Mouse (Mus musculus) heart, embryonic 12.5 days (tissue): Measurements from ENCODE around the gene Pigu. TPM values are rescaled to one million over a fixed set of nuclear protein-coding genes. Genes with fewer than 3 reads are reported as not detected.

Experiments used
- ATAC-seq: fragments of 200-750 bp; cut with Nextera tagmentation; 2 replicates; pipeline ENCODE4 v1.8.0; 2017; ENCODE audit warnings: moderate TSS enrichment, moderate library complexity; ENCODE audit not compliant: insufficient number of reproducible peaks, low FRiP score
- H3K27ac ChIP-seq: fragments of 300-500 bp; sonication (generic); 2 replicates; pipeline ENCODE4 v1.5.1; 2016; ENCODE audit warnings: mild to moderate bottlenecking, moderate library complexity; ENCODE audit not compliant: poor library complexity, severe bottlenecking
- H3K27me3 ChIP-seq: fragments of 300-500 bp; sonication (generic); replicated peaks from 2 replicates; pipeline ENCODE4 v1.6.1; 2016; ENCODE audit warnings: mild to moderate bottlenecking, moderate library complexity
- H3K36me3 ChIP-seq: fragments of 300-500 bp; sonication (generic); 2 replicates; pipeline ENCODE4 v1.6.1; 2016; ENCODE audit warnings: mild to moderate bottlenecking, moderate library complexity
- H3K4me1 ChIP-seq: fragments of 300-500 bp; sonication (generic); replicated peaks from 2 replicates; pipeline ENCODE4 v1.6.1; 2016; ENCODE audit warnings: mild to moderate bottlenecking
- H3K4me2 ChIP-seq: fragments of 300-500 bp; sonication (generic); 2 replicates; pipeline ENCODE4 v1.6.1; 2016; ENCODE audit warnings: mild to moderate bottlenecking, moderate library complexity
- H3K4me3 ChIP-seq: fragments of 300-500 bp; sonication (generic); 2 replicates; pipeline ENCODE4 v1.5.1; 2016; ENCODE audit warnings: mild to moderate bottlenecking
- H3K9ac ChIP-seq: fragments of 300-500 bp; sonication (generic); 2 replicates; pipeline ENCODE4 v1.6.1; 2016; ENCODE audit warnings: mild to moderate bottlenecking, moderate library complexity
- H3K9me3 ChIP-seq: fragments of 300-500 bp; sonication (generic); replicated peaks from 2 replicates; pipeline ENCODE4 v1.6.1; 2016; ENCODE audit warnings: mild to moderate bottlenecking, moderate library complexity
- WGBS: fragments of 180-500 bp; shearing (Covaris S2); methylation state at CpG from one replicate; pipeline ENCODE4 v1.1.7; 2016; 5-methylcytosine and 5-hydroxymethylcytosine counted together
- polyA plus RNA-seq: library from polyadenylated mRNA; unstranded; fragments of >200 nt; fragmentation: Nextera tagmentation; extraction: Ambion mirVana; gene quantifications from 2 replicates; pipeline ENCODE4 v1.2.1, GENCODE M21; 2016

Gene Pigu
- polyA plus RNA-seq, 1 experiment from 2014 or later = 56.2 TPM

DNA sequence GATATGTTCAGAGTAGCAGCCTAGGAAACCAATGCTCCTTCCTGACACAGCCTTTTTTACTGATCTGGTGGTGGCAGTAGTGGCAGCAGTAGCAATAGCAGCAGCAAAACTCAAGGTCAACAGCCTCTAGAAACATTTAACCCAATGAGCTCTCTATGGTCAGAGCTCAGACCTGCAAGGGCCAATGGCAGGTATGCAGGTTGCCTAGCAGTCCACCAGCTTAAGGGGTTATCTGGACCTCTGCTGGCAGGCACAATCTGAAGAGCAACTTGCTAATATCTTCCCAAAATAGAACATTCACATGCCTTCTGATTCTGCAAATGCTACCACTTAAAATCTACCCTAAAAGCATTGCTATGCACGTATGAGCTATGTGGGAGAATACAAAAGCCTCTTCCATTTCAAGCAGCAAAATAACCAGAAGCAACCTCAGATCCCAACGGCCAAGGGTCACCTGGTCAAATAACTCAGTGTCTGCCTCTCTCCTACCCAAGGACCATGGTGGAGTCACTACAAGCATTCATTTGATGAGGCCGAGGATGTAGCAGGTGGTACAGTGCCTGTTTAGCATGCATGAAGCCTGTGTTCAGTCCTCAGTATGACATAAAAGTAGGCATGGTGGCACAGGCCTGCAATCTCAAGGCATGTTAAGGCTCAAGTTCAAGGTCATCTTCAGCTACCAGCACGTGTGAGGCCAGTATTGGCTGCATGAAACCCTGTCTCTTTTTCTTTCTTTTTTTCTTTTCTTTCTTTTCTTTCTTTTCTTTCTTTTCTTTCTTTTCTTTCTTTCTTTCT lies 69.6 kb downstream of the Pigu start:
- peak; percentile 70 for ATAC-seq
- H3K9me3 ChIP-seq = no peaks in the 10 kb centered on the region
- H3K27me3 ChIP-seq = no peaks in the 10 kb centered on the region
- WGBS = 54% methylated on average over 4 of the region's 4 CpGs
- H3K4me1 ChIP-seq = peaks cover 27% of the 10 kb centered on the region
- H3K27ac ChIP-seq = peak overlapping the region; percentile 95
- no peak overlapping the region for H3K4me3 ChIP-seq
- no peak overlapping the region for H3K4me2 ChIP-seq
- peaks cover 46% of the 10 kb centered on the region for H3K36me3 ChIP-seq
- H3K9ac ChIP-seq = no peak overlapping the region

DNA sequence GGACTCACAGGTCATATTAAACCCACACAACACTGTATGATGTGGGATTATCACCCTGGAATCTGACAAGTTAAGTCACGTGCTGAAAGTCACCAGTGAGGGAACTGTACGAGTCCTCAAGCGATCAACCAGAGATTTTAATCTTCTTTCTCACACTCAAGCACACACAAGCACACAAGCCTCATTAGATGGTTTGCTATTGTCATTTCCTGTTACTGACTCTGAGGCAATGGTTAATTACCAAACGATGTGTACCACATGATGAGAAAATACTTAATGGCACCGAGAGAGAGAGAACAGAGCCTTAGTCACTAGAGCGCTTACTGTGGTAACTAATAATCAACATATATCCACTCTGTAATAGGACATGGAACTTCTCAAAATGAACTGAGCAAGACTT lies 71.5 kb downstream of the Pigu start:
- H3K27ac ChIP-seq = no peak overlapping the region

GRCm38 (mm10) chr2:155284647-155285046 lies 72.6 kb downstream of the Pigu start:
- Histone ChIP-seq H3K27me3 (no peaks in the 10 kb centered on the region), H3K27ac (peak overlapping the region; percentile 60), H3K9ac (no peak overlapping the region), H3K4me2 (no peak overlapping the region), H3K4me3 (no peak overlapping the region), H3K36me3 (peaks cover 22% of the 10 kb centered on the region), H3K9me3 (no peaks in the 10 kb centered on the region), H3K4me1 (peaks cover 27% of the 10 kb centered on the region)
- 64% methylated on average over 7 of the region's 7 CpGs for WGBS
- no peak for ATAC-seq

More for the DNA sequence above, 71.5 kb downstream of the Pigu start:
- Histone ChIP-seq H3K4me3 (no peak overlapping the region), H3K9me3 (no peaks in the 10 kb centered on the region), H3K4me1 (peaks cover 27% of the 10 kb centered on the region), H3K4me2 (no peak overlapping the region), H3K36me3 (peaks cover 27% of the 10 kb centered on the region), H3K9ac (no peak overlapping the region), H3K27me3 (no peaks in the 10 kb centered on the region)
- no peak for ATAC-seq
- WGBS = 85% methylated on average over 6 of the region's 6 CpGs

DNA sequence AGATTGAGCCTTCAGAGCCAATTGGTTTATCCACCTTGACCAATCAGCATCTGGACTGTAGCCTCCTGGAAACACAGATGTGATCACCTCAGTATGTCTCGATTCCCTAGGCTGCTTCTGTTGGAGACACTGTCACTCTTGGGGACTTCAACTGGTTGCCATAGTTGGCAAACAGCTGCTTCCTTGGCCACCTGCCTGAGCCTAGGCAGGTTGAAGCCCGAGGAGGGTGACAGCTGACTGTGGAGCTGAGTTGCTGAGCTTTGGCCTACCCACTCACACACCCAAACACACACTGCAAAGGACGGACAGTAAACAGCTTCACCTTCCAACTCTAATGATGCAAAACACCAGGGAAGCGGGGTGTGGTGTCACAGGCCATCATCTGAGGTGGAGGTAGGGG lies 73.4 kb downstream of the Pigu start:
- Histone ChIP-seq H3K27ac (peak overlapping the region; percentile 60; the same call in 1 of the 2 replicates), H3K4me2 (no peak overlapping the region), H3K27me3 (no peaks in the 10 kb centered on the region), H3K9me3 (no peaks in the 10 kb centered on the region), H3K4me3 (no peak overlapping the region), H3K9ac (no peak overlapping the region), H3K4me1 (peaks cover 27% of the 10 kb centered on the region), H3K36me3 (peaks cover 18% of the 10 kb centered on the region)
- 83% methylated on average over 4 of the region's 4 CpGs for WGBS
- ATAC-seq = no peak

DNA sequence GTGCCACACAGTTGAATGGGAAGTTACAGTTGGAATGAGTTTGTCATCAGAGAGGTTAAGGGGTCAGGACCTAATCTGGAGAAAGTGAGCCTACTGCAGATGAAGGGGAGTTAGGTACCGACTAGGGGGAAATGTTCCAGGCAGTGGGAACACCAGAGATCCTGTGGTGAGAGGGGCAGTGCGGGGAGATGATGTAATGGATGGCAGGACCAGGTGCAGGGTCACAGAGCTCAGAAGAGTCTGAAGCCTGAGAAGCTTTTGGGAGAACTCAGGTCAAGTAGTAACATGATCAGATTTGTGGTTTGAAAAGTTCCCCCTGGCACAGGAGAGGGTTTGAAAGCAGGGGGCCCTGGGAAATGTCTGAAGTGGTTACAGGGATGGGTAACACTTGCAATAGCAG lies 77.1 kb downstream of the Pigu start:
- no peaks in the 10 kb centered on the region for H3K27me3 ChIP-seq
- WGBS = 61% methylated on average over 2 of the region's 2 CpGs
- H3K27ac ChIP-seq = no peak overlapping the region
- peaks cover 29% of the 10 kb centered on the region for H3K4me1 ChIP-seq
- no peak overlapping the region for H3K4me3 ChIP-seq
- H3K9ac ChIP-seq = no peak overlapping the region
- H3K36me3 ChIP-seq = peaks cover 23% of the 10 kb centered on the region
- ATAC-seq = no peak
- no peaks in the 10 kb centered on the region for H3K9me3 ChIP-seq
- H3K4me2 ChIP-seq = no peak overlapping the region

GRCm38 (mm10) chr2:155279163-155279562 lies 78.1 kb downstream of the Pigu start:
- peaks cover 19% of the 10 kb centered on the region for H3K4me1 ChIP-seq

GRCm38 (mm10) chr2:155278361-155278760 lies 78.9 kb downstream of the Pigu start:
- H3K4me1 ChIP-seq = peaks cover 17% of the 10 kb centered on the region
- H3K27me3 ChIP-seq = no peaks in the 10 kb centered on the region
- H3K9ac ChIP-seq = no peak overlapping the region
- H3K36me3 ChIP-seq = peaks cover 18% of the 10 kb centered on the region
- H3K9me3 ChIP-seq = no peaks in the 10 kb centered on the region
- H3K4me3 ChIP-seq = no peak overlapping the region
- H3K27ac ChIP-seq = no peak overlapping the region
- no peak overlapping the region for H3K4me2 ChIP-seq
- 83% methylated on average over 7 of the region's 7 CpGs for WGBS
- no peak for ATAC-seq

More at GRCm38 (mm10) chr2:155279163-155279562, 78.1 kb downstream of the Pigu start:
- WGBS = 78% methylated on average over 4 of the region's 4 CpGs
- Histone ChIP-seq H3K9ac (no peak overlapping the region), H3K4me3 (no peak overlapping the region), H3K4me2 (no peak overlapping the region), H3K36me3 (peaks cover 18% of the 10 kb centered on the region), H3K27ac (no peak overlapping the region), H3K27me3 (no peaks in the 10 kb centered on the region), H3K9me3 (no peaks in the 10 kb centered on the region)
- ATAC-seq = no peak

GRCm38 (mm10) chr2:155277721-155278120 lies 79.5 kb downstream of the Pigu start:
- WGBS = 82% methylated on average over 2 of the region's 2 CpGs
- Histone ChIP-seq H3K36me3 (peaks cover 18% of the 10 kb centered on the region), H3K4me2 (peak overlapping the region; percentile 85), H3K4me1 (peaks cover 17% of the 10 kb centered on the region), H3K9me3 (no peaks in the 10 kb centered on the region), H3K4me3 (no peak overlapping the region), H3K27me3 (no peaks in the 10 kb centered on the region), H3K9ac (peak overlapping the region; percentile 97; the same call in 1 of the 2 replicates), H3K27ac (no peak overlapping the region)
- no peak for ATAC-seq

DNA sequence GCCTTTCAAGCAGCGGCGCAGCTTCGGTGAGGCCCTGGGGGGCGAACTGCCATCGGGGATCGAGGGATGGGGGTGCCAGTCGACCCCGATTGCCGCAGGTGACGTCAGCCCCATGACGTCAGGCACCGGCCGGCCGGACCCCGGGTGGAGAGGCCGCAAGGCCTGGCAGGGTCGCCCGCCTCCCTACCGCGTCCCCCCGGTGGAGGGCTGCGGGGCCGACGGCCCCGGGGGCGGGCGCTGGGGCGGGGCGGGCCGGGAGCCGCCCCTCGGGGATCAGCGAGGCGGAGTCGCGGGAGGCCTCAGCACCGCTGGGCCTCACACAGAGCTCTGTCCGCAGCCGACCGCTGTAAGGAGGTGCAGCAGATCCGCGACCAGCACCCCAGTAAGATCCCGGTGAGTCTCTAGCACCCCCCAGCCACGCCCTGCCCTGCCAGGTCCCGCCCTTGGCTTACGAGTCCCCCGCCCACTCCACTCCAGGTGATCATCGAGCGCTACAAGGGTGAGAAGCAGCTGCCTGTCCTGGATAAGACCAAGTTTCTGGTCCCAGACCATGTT lies 80.5 kb downstream of the Pigu start:
- Histone ChIP-seq H3K36me3 (peaks cover 18% of the 10 kb centered on the region), H3K9ac (peak overlapping the region; percentile 97), H3K4me2 (peak overlapping the region; percentile 85), H3K27ac (peak overlapping the region; percentile 83), H3K27me3 (no peaks in the 10 kb centered on the region), H3K9me3 (no peaks in the 10 kb centered on the region), H3K4me3 (peak overlapping the region; percentile 95), H3K4me1 (peaks cover 22% of the 10 kb centered on the region)
- ATAC-seq = peak; percentile 93
- under 1% methylated on average over 42 of the region's 49 CpGs for WGBS

DNA sequence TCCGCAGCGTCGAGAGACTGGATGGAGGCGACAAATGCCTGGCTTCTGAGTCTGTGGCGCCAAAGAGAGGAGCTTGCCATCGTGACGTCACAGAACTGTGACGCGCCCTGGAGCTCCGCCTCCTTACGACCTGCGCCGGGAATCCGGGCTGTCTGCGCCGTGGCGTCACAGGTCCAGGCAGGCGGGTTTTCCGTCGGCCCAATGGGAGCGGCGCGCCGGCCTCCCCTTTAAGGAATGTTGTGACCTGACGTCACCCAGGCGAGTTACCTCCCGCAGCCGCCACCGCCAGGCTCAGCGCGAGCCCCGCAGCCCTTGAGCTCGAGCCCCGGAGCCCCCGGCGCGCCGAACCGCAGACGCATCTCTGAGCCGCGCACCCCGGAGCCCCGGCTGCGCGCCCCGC lies 81.0 kb downstream of the Pigu start, which contains the start of gene Map1lc3a:
Gene Map1lc3a, plus strand, starts transcription at position 103 of the 400 bp plus-strand sequence.
- H3K4me3 ChIP-seq = peak within 1 kb of the TSS; percentile 95
- peak within 1 kb of the TSS; percentile 85 for H3K4me2 ChIP-seq
- peaks cover 18% of the 10 kb centered on the region for H3K36me3 ChIP-seq
- under 1% methylated on average over 47 of the region's 47 CpGs for WGBS
- H3K4me1 ChIP-seq = peaks cover 22% of the 10 kb centered on the region
- no peaks in the 10 kb centered on the region for H3K9me3 ChIP-seq
- H3K27me3 ChIP-seq = no peaks in the 10 kb centered on the region
- H3K9ac ChIP-seq = peak within 1 kb of the TSS; percentile 97
- H3K27ac ChIP-seq = peak within 1 kb of the TSS; percentile 83
- peak; percentile 91 for ATAC-seq

DNA sequence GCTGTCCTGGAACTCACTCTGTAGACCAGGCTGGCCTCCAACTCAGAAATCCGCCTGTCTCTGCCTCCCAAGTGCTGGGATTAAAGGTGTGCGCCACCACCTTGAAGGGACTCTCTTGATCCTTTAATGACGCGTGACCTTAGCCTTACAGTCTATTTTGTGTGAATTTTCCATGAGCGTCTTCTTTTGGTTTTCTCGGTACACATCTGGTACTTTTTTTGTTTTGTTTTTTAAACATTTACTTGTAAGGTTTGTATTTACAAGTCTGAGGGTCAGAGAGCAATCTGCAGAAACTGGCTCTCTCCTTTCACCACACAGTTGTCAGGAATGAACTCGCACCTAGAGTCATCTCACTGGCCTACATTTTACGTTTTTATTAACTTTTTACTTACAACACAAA lies 83.6 kb downstream of the Pigu start:
- no peak for ATAC-seq
- no peak overlapping the region for H3K4me2 ChIP-seq
- no peaks in the 10 kb centered on the region for H3K9me3 ChIP-seq
- no peak overlapping the region for H3K4me3 ChIP-seq
- H3K27me3 ChIP-seq = no peaks in the 10 kb centered on the region
- H3K36me3 ChIP-seq = peaks cover 9% of the 10 kb centered on the region
- H3K27ac ChIP-seq = no peak overlapping the region
- H3K9ac ChIP-seq = no peak overlapping the region
- 85% methylated on average over 8 of the region's 8 CpGs for WGBS
- H3K4me1 ChIP-seq = peaks cover 22% of the 10 kb centered on the region
